Mouse (Mus musculus) CH12.LX (cell line): ENCODE measurements around the gene Cant1. TPM values are rescaled to one million over a fixed set of nuclear protein-coding genes. Genes with fewer than 3 reads are reported as not detected.
A peak's percentile ranks its signal among the peaks of the same experiment; 100 is the strongest.
"Not testable (repeated sequence)": the region's sequence is repeated elsewhere in the genome, so short reads cannot be mapped to it uniquely, and the experiment has no call there.

Experiments
- DNase-seq: peaks from one replicate; pipeline ENCODE4 v3.0.0-alpha.2; 2013; ENCODE audit errors: extremely low read depth
- H3K27ac ChIP-seq: 2 replicates; pipeline ENCODE4 v1.5.1; 2012; ENCODE audit warnings: low read depth, mild to moderate bottlenecking, control low read depth, moderate library complexity; ENCODE audit not compliant: insufficient read depth
- H3K27me3 ChIP-seq: replicated peaks from 2 replicates; pipeline ENCODE3; 2012; ENCODE audit warnings: inconsistent platforms
- H3K36me3 ChIP-seq, 2 experiments: replicated peaks in 1 of 2; 2 replicates each; pipeline versions ENCODE3 to v1.6.1; 2012; ENCODE audit warnings: inconsistent platforms in 1 of 2, low read length in 1 of 2, mild to moderate bottlenecking in 1 of 2, mixed read lengths in 1 of 2, moderate library complexity in 1 of 2; ENCODE audit not compliant: control insufficient read depth in 1 of 2, insufficient read depth in 1 of 2
- H3K4me1 ChIP-seq, 2 experiments: 2 replicates each; pipeline ENCODE4 v1.6.1; 2012; ENCODE audit warnings: inconsistent platforms in 1 of 2, moderate library complexity in 1 of 2; ENCODE audit not compliant: insufficient read depth in 2 of 2, control insufficient read depth in 1 of 2
- H3K4me2 ChIP-seq: 2 replicates; pipeline ENCODE4 v1.6.1; 2012; ENCODE audit warnings: low read depth, mild to moderate bottlenecking, control low read depth; ENCODE audit not compliant: poor library complexity, insufficient read depth, severe bottlenecking
- H3K4me3 ChIP-seq, 3 experiments: fragments of 150-350 bp in 1 of 3; sonication (generic) in 1 of 3; replicated peaks in 1 of 3; 2 replicates each; pipeline versions ENCODE3 to v1.5.1; 2011 to 2012; ENCODE audit warnings: low read depth in 2 of 3, low read length in 2 of 3, mild to moderate bottlenecking in 2 of 3, moderate library complexity in 2 of 3, control low read depth in 1 of 3, improper control_type of control experiment in 1 of 3, inconsistent platforms in 1 of 3, mixed read lengths in 1 of 3; ENCODE audit not compliant: poor library complexity in 1 of 3
- H3K79me2 ChIP-seq: replicated peaks from 2 replicates; pipeline ENCODE4 v1.6.1; 2012; ENCODE audit warnings: mild to moderate bottlenecking, moderate library complexity; ENCODE audit not compliant: control insufficient read depth, poor library complexity, insufficient read depth, severe bottlenecking; ENCODE audit errors: extremely low read depth
- H3K9ac ChIP-seq: 2 replicates; pipeline ENCODE4 v1.6.1; 2012; ENCODE audit warnings: low read depth, mild to moderate bottlenecking, control low read depth, moderate library complexity; ENCODE audit not compliant: insufficient read depth
- H3K9me3 ChIP-seq: replicated peaks from 2 replicates; pipeline ENCODE3; 2012; ENCODE audit warnings: low read length, inconsistent platforms, mixed read lengths
- CTCF ChIP-seq, 2 experiments: IDR thresholded peaks in 1 of 2; conservative IDR thresholded peaks in 1 of 2; 2 replicates each; pipeline ENCODE4 v1.5.1; 2011 to 2012; ENCODE audit warnings: low read depth in 2 of 2, low read length in 2 of 2, improper control_type of control experiment in 1 of 2, inconsistent platforms in 1 of 2, mild to moderate bottlenecking in 1 of 2, moderate library complexity in 1 of 2
- ELF1 ChIP-seq: IDR thresholded peaks from 2 replicates; pipeline ENCODE4 v1.6.1; 2014; ENCODE audit warnings: low read depth, mild to moderate bottlenecking, inconsistent platforms, low read length, improper control_type of control experiment
- EP300 ChIP-seq: IDR thresholded peaks from 2 replicates; pipeline ENCODE4 v1.6.1; 2011; ENCODE audit warnings: low read length, improper control_type of control experiment
- GABPA ChIP-seq: IDR thresholded peaks from 2 replicates; pipeline ENCODE4 v1.6.1; 2012; ENCODE audit warnings: low read depth, low read length, improper control_type of control experiment, inconsistent platforms; ENCODE audit not compliant: insufficient replicate concordance
- JUN ChIP-seq: IDR thresholded peaks from 2 replicates; pipeline ENCODE4 v1.6.1; 2011; ENCODE audit warnings: low read depth, mild to moderate bottlenecking, low read length, improper control_type of control experiment, moderate library complexity; ENCODE audit not compliant: insufficient read depth
- JUND ChIP-seq: conservative IDR thresholded peaks from 2 replicates; pipeline ENCODE4 v1.6.1; 2011; ENCODE audit warnings: low read depth, low read length, improper control_type of control experiment
- MAFK ChIP-seq: IDR thresholded peaks from 2 replicates; pipeline ENCODE4 v1.6.1; 2011; ENCODE audit warnings: low read length, improper control_type of control experiment; ENCODE audit not compliant: insufficient replicate concordance
- MAX ChIP-seq: IDR thresholded peaks from 2 replicates; pipeline ENCODE4 v1.6.1; 2011; ENCODE audit warnings: low read length, improper control_type of control experiment
- MAZ ChIP-seq: IDR thresholded peaks from 2 replicates; pipeline ENCODE4 v1.6.1; 2012; ENCODE audit warnings: low read depth, mild to moderate bottlenecking, inconsistent platforms, low read length, improper control_type of control experiment, moderate library complexity
- MXI1 ChIP-seq: IDR thresholded peaks from 2 replicates; pipeline ENCODE4 v1.6.1; 2011; ENCODE audit warnings: mild to moderate bottlenecking, low read depth, low read length, improper control_type of control experiment
- MYC ChIP-seq: IDR thresholded peaks from 2 replicates; pipeline ENCODE4 v1.6.1; 2011; ENCODE audit warnings: low read depth, mild to moderate bottlenecking, improper control_type of control experiment, low read length
- PAX5 ChIP-seq: IDR thresholded peaks from 2 replicates; pipeline ENCODE4 v1.6.1; 2012; ENCODE audit warnings: low read length, inconsistent platforms, mixed read lengths
- POLR2A ChIP-seq: IDR thresholded peaks from 2 replicates; pipeline ENCODE4 v1.6.1; 2011; ENCODE audit warnings: low read depth, mild to moderate bottlenecking, improper control_type of control experiment, low read length
- SIN3A ChIP-seq: IDR thresholded peaks from 2 replicates; pipeline ENCODE4 v1.6.1; 2012; ENCODE audit warnings: low read length, improper control_type of control experiment, inconsistent platforms
- TCF12 ChIP-seq: IDR thresholded peaks from 2 replicates; pipeline ENCODE4 v1.6.1; 2014; ENCODE audit warnings: low read depth, mild to moderate bottlenecking, inconsistent platforms, low read length, improper control_type of control experiment
- USF1 ChIP-seq: IDR thresholded peaks from 2 replicates; pipeline ENCODE4 v1.6.1; 2014; ENCODE audit warnings: low read depth, mild to moderate bottlenecking, inconsistent platforms, low read length, improper control_type of control experiment
- ZC3H11A ChIP-seq: IDR thresholded peaks from 2 replicates; pipeline ENCODE4 v1.6.1; 2012; ENCODE audit warnings: low read depth, mild to moderate bottlenecking, inconsistent platforms, low read length, improper control_type of control experiment
- ZKSCAN1 ChIP-seq: IDR thresholded peaks from 2 replicates; pipeline ENCODE4 v1.6.1; 2012; ENCODE audit warnings: low read depth, inconsistent platforms, low read length, improper control_type of control experiment, borderline replicate concordance
- ZMIZ1 ChIP-seq: IDR thresholded peaks from 2 replicates; pipeline ENCODE4 v1.6.1; 2012; ENCODE audit warnings: low read depth, mild to moderate bottlenecking, inconsistent platforms, low read length, improper control_type of control experiment
- dilution Hi-C: fragments of 300-500 bp; cut with MboI; formaldehyde crosslinking; loops from 2 replicates; pipeline ENCODE4 v1.14.3; 2020; ENCODE audit warnings: low sequenced_read_pairs; ENCODE audit not compliant: extremely low pct_unique_long_range_greater_than_20kb, extremely low pct_ligation_motif_present
- in situ Hi-C: fragments of 300-500 bp; cut with MboI; formaldehyde crosslinking; loops from 3 replicates; pipeline ENCODE4 v1.14.3; 2019; ENCODE audit warnings: low sequenced_read_pairs, low pct_ligation_motif_present, low pct_unique_long_range_greater_than_20kb, mixed read lengths
- polyA plus RNA-seq: library from polyadenylated mRNA; unstranded; fragments of >175 nt; gene quantifications from 2 replicates; pipeline ENCODE4 v1.2.1, GENCODE M21; 2012; ENCODE audit warnings: low read depth; ENCODE audit not compliant: insufficient read length
- total RNA-seq, 2 experiments: library from RNA; depleted of rRNA; stranded (reverse); fragments of 300-350 nt in 1 of 2; fragments of >200 nt in 1 of 2; gene quantifications; 2 replicates each; pipeline ENCODE4 v1.2.3; 2012 to 2014

Gene Cant1
- total and polyA plus RNA-seq, 3 experiments: 28.8 to 40.2 (median 31.2) TPM

DNA sequence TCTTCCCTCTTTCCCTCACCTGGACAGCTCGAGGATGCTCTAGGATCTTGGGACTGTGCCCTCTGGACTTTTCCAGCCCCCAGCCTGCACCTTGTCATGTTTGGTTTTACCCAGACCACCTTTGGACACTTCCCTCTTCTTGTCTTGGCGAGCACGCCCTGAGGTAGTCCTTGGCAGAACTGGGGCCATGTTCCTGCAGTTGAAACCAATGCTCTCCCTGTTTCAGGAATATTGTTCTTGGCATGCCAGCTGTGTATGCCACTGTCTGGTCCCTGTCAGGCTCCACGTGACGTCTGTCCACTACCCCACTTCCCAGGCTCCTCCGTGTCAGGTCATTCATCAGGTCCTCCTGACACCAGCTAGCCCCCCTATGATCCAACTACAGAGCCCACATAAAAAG, 40.2 kb downstream of the Cant1 start:
- no peak overlapping the region for H3K4me3 ChIP-seq
- in situ Hi-C loops (loop anchor here (5.0 kb wide), 1 partner anchor 51 kb away; no protein-coding TSS in a partner anchor), dilution Hi-C loops (no loop called here)
- TF ChIP-seq PAX5 (no peak), USF1 (no peak), EP300 (no peak), MXI1 (no peak), ZMIZ1 (no peak), CTCF (conservative IDR thresholded peaks at IDR 0.05 in 1 of 2, IDR thresholded peaks at IDR 0.05 in 1 of 2; ENCODE audit: low read depth in 2 of 2, low read length in 2 of 2) (no peak), POLR2A (no peak), GABPA (no peak), SIN3A (no peak), MYC (no peak), ZC3H11A (no peak), MAFK (no peak), JUND (no peak), MAZ (no peak), ZKSCAN1 (no peak), MAX (no peak), ELF1 (no peak), JUN (no peak)
- H3K9me3 ChIP-seq: peaks cover 4% of the 10 kb centered on the region
- no peak for DNase-seq
- no peak overlapping the region for H3K27ac ChIP-seq
- H3K79me2 ChIP-seq: no peaks in the 10 kb centered on the region
- no peaks in the 10 kb centered on the region for H3K36me3 ChIP-seq
- no peak overlapping the region for H3K9ac ChIP-seq
- H3K4me1 ChIP-seq: peaks cover 9 to 27% of the 10 kb centered on the region in 2 experiments
- no peak overlapping the region for H3K4me2 ChIP-seq
- H3K27me3 ChIP-seq: peaks cover 42% of the 10 kb centered on the region

DNA sequence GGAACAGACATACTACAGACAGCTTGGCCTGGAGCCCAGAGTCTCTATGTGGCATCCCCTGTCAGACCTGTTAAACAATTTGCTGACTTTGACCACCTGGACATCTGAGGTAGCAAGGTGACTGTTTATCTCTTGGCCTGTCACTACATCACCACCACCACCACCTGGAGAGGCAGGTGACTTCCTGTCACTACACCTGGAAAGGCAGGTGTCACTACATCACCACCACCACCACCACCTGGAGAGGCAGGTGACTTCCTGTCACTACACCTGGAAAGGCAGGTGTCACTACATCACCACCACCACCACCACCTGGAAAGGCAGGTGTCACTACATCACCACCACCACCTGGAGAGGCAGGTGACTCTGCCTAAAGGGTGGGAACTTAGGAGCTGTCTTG, 42.6 kb downstream of the Cant1 start:
- dilution Hi-C loops: not testable (repeated sequence)
- H3K27me3 ChIP-seq: peaks cover 63% of the 10 kb centered on the region

More for the DNA sequence above, 42.6 kb downstream of the Cant1 start:
- not testable (repeated sequence) for H3K79me2 ChIP-seq, H3K9me3 ChIP-seq, H3K4me2 ChIP-seq, H3K9ac ChIP-seq, H3K4me3 ChIP-seq, DNase-seq, H3K27ac ChIP-seq, H3K36me3 ChIP-seq
- H3K4me1 ChIP-seq: peaks cover 9 to 27% of the 10 kb centered on the region in 2 experiments
- in situ Hi-C loops: loop anchor here (5.0 kb wide), 1 partner anchor 49 kb away; no protein-coding TSS in a partner anchor
- peak; percentile 54; the same call in 1 of the 2 replicates for TF ChIP-seq TCF12
